Mouse (Mus musculus): ENCODE results near the gene Bmt2. TPM values are rescaled to one million over a fixed set of nuclear protein-coding genes. Genes with fewer than 3 reads are reported as not detected.

Gene Bmt2
- total and polyA plus RNA-seq, 3 experiments: 12.8 to 59.2 (median 17.6) TPM

- peaks cover 12 to 43% of the 10 kb centered on the region in 2 experiments for H3K4me1 ChIP-seq (ENCODE audit: control insufficient read depth in 1 of 2, insufficient read depth in 2 of 2)
- H3K4me3 ChIP-seq (replicated peaks in 1 of 3; ENCODE audit: low read depth in 2 of 3, low read length in 2 of 3, poor library complexity in 1 of 3): peak overlapping the region; percentile 72 to 94 (median 82)
- in situ Hi-C loops (cut with MboI; ENCODE audit: low pct_ligation_motif_present, low pct_unique_long_range_greater_than_20kb, low sequenced_read_pairs): no loop called here
- H3K27ac ChIP-seq (ENCODE audit: insufficient read depth, low read depth): peak overlapping the region; percentile 71
- no peak overlapping the region for H3K4me2 ChIP-seq (ENCODE audit: insufficient read depth, low read depth, poor library complexity, severe bottlenecking)
- DNase-seq (ENCODE audit: extremely low read depth): no peak
- H3K27me3 ChIP-seq (replicated peaks): no peaks in the 10 kb centered on the region
- H3K79me2 ChIP-seq (replicated peaks; ENCODE audit: control insufficient read depth, extremely low read depth, insufficient read depth, poor library complexity, severe bottlenecking): peaks cover 24% of the 10 kb centered on the region
- dilution Hi-C loops (cut with MboI; ENCODE audit: extremely low pct_ligation_motif_present, extremely low pct_unique_long_range_greater_than_20kb, low sequenced_read_pairs): no loop called here
- H3K9ac ChIP-seq (ENCODE audit: insufficient read depth, low read depth): peak overlapping the region; percentile 80
- peaks cover 3 to 16% of the 10 kb centered on the region in 2 experiments for H3K36me3 ChIP-seq (replicated peaks in 1 of 2; ENCODE audit: control insufficient read depth in 1 of 2, insufficient read depth in 1 of 2, low read length in 1 of 2)
- no peaks in the 10 kb centered on the region for H3K9me3 ChIP-seq (replicated peaks; ENCODE audit: low read length)
- TF ChIP-seq SIN3A (IDR thresholded peaks at IDR 0.05; ENCODE audit: low read length) (peak; percentile 35; the same call in 1 of the 2 replicates), CHD2 (IDR thresholded peaks at IDR 0.05; ENCODE audit: low read length) (no peak), ETS1 (conservative IDR thresholded peaks at IDR 0.05; ENCODE audit: low read depth, low read length) (no peak), HCFC1 (IDR thresholded peaks at IDR 0.05; ENCODE audit: low read depth, low read length) (no peak), CTCF (conservative IDR thresholded peaks at IDR 0.05 in 1 of 2, IDR thresholded peaks at IDR 0.05 in 1 of 2; ENCODE audit: low read depth in 2 of 2, low read length in 2 of 2) (no peak), ELF1 (IDR thresholded peaks at IDR 0.05; ENCODE audit: low read depth, low read length) (no peak), JUN (IDR thresholded peaks at IDR 0.05; ENCODE audit: insufficient read depth, low read depth, low read length) (no peak), UBTF (IDR thresholded peaks at IDR 0.05; ENCODE audit: low read depth, low read length) (peak; percentile 40; the same call in 1 of the 2 replicates), TBP (conservative IDR thresholded peaks at IDR 0.05; ENCODE audit: low read depth, low read length) (no peak)
Observed at GRCm38 (mm10) chr6:13677141-13677761, 515 bp downstream of the Bmt2 start.

GRCm38 (mm10) chr6:13676196-13676595 lies 1.6 kb downstream of the Bmt2 start:
- peak overlapping the region; percentile 72 to 94 (median 82) for H3K4me3 ChIP-seq (replicated peaks in 1 of 3; ENCODE audit: low read depth in 2 of 3, low read length in 2 of 3, poor library complexity in 1 of 3)
- dilution Hi-C loops (cut with MboI; ENCODE audit: extremely low pct_ligation_motif_present, extremely low pct_unique_long_range_greater_than_20kb, low sequenced_read_pairs): no loop called here

More at GRCm38 (mm10) chr6:13676196-13676595, 1.6 kb downstream of the Bmt2 start:
- DNase-seq (ENCODE audit: extremely low read depth): no peak
- H3K27me3 ChIP-seq (replicated peaks): no peaks in the 10 kb centered on the region
- TF ChIP-seq JUN (IDR thresholded peaks at IDR 0.05; ENCODE audit: insufficient read depth, low read depth, low read length) (no peak), BHLHE40 (IDR thresholded peaks at IDR 0.05; ENCODE audit: low read depth, low read length) (no peak), SMC3 (IDR thresholded peaks at IDR 0.05; ENCODE audit: low read depth, low read length) (no peak), MXI1 (IDR thresholded peaks at IDR 0.05; ENCODE audit: low read depth, low read length) (0 out of 2 replicates have a peak, but pooled peaks have one; percentile 3), ETS1 (conservative IDR thresholded peaks at IDR 0.05; ENCODE audit: low read depth, low read length) (no peak), ELF1 (IDR thresholded peaks at IDR 0.05; ENCODE audit: low read depth, low read length) (no peak), UBTF (IDR thresholded peaks at IDR 0.05; ENCODE audit: low read depth, low read length) (no peak), JUND (conservative IDR thresholded peaks at IDR 0.05; ENCODE audit: low read depth, low read length) (no peak), ZC3H11A (IDR thresholded peaks at IDR 0.05; ENCODE audit: low read depth, low read length) (no peak), PAX5 (IDR thresholded peaks at IDR 0.05; ENCODE audit: low read length) (no peak), IRF4 (IDR thresholded peaks at IDR 0.05; ENCODE audit: low read depth, low read length) (no peak), CHD1 (IDR thresholded peaks at IDR 0.05; ENCODE audit: low read depth, low read length) (peak; percentile 85; the same call in 1 of the 2 replicates), HCFC1 (IDR thresholded peaks at IDR 0.05; ENCODE audit: low read depth, low read length) (no peak), USF2 (conservative IDR thresholded peaks at IDR 0.05; ENCODE audit: low read depth, low read length) (no peak), GABPA (IDR thresholded peaks at IDR 0.05; ENCODE audit: insufficient replicate concordance, low read depth, low read length) (no peak), NELFE (IDR thresholded peaks at IDR 0.05; ENCODE audit: low read depth, low read length) (no peak), POLR2A (IDR thresholded peaks at IDR 0.05; ENCODE audit: low read depth, low read length) (no peak), SIN3A (IDR thresholded peaks at IDR 0.05; ENCODE audit: low read length) (peak; percentile 47)
- H3K79me2 ChIP-seq (replicated peaks; ENCODE audit: control insufficient read depth, extremely low read depth, insufficient read depth, poor library complexity, severe bottlenecking): peaks cover 24% of the 10 kb centered on the region
- no peak overlapping the region for H3K27ac ChIP-seq (ENCODE audit: insufficient read depth, low read depth)
- H3K9me3 ChIP-seq (replicated peaks; ENCODE audit: low read length): no peaks in the 10 kb centered on the region
- H3K4me1 ChIP-seq (ENCODE audit: control insufficient read depth in 1 of 2, insufficient read depth in 2 of 2): peaks cover 12 to 43% of the 10 kb centered on the region in 2 experiments
- H3K9ac ChIP-seq (ENCODE audit: insufficient read depth, low read depth): peak overlapping the region; percentile 80; the same call in 1 of the 2 replicates
- in situ Hi-C loops (cut with MboI; ENCODE audit: low pct_ligation_motif_present, low pct_unique_long_range_greater_than_20kb, low sequenced_read_pairs): no loop called here
- no peak overlapping the region for H3K4me2 ChIP-seq (ENCODE audit: insufficient read depth, low read depth, poor library complexity, severe bottlenecking)
- H3K36me3 ChIP-seq (replicated peaks in 1 of 2; ENCODE audit: control insufficient read depth in 1 of 2, insufficient read depth in 1 of 2, low read length in 1 of 2): peaks cover 3 to 18% of the 10 kb centered on the region in 2 experiments
